Mouse (Mus musculus): ENCODE results near the gene Rbm28.

Gene Rbm28

DNA sequence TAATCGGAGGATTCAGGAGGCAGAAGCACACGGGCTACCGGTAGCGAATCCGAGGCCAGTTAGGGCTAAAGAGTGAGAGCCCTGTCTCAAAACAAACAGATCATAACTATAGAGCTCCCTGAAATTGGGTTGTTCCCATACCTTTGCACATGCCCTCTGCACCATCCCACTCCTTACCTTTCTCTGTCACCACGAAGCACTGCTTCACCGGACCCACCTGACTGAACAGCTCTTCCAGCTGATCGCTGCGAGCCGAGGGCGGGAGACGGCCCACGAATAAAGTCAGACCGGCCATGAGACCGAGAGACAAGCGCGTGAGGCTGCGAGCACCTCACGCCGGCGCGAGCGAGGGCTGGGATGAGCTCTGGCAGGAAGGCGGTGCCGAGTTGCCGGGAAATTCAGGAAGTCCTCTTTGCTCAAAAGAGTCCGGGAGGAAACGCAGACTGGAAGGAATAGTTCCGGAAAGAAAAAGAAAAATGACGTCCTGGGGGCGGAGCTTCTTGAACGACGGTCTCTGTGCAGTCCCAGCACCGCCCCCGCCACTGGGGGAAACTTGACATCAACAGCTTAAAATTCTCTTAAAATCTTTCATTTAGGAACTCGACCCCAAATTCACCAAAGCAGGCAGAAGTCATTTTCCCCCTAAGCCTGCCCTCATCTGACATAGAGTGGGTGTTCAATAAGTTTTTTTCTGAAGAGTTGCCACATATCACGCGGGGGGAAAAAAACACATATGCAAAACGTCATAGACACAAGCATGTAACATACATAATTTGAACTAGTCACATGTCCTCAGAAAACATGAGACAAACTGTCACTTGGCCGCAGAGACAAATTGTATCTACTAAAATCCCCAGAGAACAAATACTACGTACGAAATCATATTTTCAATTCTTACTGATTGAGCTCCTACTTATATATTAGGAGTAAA is at the start of gene Rbm28:
Gene Rbm28, minus strand, starts transcription at position 693 of the 931 bp plus-strand sequence.
- DNase-seq (ENCODE audit: extremely low spot score, low read depth, low spot score): peak; percentile 93

DNA sequence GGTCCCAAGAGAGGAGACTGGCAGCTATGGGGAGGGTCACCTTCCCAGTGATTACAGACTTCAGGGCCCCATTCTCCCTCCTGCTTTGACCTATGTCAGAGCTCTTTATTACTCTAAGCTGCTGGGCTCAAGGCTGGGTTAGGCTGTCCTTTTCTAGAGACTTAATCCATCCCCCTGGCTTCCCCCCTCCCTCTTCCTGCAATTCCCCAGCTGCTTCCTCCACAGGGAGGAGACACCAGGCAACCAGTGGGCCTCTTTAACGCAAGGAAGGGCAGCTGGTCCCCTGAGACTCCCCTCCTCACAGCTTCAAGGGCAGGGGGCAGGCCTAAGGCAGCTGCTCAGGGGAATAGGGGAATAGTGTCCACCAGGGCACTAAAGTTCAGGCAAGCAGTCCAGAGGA is 49.4 kb upstream of the Rbm28 start:
- no peak for DNase-seq (ENCODE audit: extremely low spot score, low read depth, low spot score)

DNA sequence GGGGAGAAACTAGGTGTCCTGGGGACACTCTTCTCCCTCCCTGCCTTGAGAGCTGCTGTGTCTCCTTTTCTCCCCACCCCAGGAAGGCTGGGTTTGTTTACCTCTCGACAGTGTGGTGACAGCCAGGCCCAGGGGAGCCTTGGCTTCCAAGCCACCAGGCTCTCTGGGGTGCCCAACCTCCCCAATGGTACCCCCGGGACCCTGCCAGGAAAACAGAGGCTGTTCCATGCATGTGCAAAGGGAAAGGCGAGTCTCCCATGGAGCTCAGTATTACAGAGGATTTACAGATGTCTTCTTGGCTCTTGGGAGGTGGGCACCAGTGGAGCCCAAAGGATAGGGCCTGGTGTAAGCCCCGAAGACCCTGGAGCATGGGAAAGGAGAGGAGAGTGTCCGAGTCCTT is 48.6 kb upstream of the Rbm28 start:
- no peak for DNase-seq (ENCODE audit: extremely low spot score, low read depth, low spot score)

DNA sequence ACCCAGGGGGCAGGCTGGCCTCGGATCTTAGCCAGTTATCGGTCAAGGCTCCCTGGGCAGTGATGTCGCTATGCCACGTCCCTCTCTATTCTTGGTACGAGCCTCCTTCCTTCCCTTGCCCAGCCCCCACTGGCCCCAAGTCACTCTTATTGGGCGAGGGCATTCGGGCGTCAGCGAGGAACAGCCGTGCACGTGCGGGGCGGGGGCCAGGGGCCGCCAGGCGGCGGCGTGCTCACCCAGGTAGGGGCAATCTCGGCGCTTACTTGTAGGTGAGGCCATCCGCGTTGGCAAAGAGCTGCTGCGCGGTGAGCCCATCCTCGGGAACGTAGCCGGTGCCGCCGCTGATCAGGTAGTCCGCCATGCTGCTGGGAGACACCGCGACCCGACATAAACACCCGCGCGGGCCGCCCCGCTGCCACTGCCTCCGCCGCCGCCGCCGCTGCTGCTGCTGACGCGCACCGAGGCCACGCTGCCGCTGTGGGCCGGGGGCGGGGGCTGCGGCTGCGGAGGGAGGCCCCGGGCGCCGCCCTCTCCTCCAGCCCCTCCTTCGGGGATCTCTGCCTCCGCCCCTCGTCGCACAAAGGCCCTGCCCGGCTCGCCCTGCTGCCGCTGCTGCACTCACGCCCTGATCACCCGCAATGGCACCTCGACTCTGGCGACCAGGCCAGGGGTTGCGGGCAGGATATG is 47.1 kb upstream of the Rbm28 start:
- no peak for DNase-seq (ENCODE audit: extremely low spot score, low read depth, low spot score)

DNA sequence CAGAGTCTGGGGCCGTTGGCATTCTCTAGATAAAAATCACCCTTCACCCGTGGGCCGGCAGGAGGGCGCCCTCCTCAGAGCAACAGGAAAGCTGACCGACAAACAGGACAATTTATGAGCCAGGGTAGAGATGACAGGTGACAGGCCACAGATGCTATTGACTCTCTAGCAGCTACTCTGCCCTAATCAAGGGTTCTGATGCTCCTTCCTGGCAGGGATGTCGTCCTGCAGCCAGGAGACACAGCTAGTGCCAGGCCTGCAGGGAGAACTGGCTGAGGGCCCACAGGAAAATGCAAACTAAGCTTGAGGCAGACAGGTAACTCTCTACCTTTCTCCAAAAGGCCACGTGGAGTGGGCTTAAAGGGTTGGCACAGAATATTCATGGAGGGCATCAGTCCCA is 46.3 kb upstream of the Rbm28 start:
- DNase-seq (ENCODE audit: extremely low spot score, low read depth, low spot score): no peak

- no peak for DNase-seq (ENCODE audit: extremely low spot score, low read depth, low spot score)
Observed at GRCm38 (mm10) chr6:29210231-29210936, 45.6 kb upstream of the Rbm28 start.

DNA sequence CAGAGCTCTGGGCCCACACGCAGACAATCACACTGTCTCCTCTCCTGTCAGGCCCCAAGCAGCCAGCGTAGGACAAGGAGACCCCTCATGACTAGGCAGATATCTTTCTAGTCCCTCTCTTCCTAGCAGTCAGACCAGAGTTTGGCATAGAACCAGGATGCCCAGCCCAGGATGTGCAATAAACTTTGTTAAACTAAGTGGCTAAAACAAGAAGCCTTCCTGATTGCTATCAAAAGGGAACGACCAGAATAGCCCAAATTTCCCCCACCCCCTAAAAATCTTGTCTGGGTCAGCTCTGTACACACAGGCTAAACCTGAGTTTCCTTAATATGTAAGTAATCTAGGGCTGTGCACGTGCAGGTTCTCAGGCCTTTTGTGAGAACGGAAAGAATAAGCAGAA is 43.4 kb upstream of the Rbm28 start:
- no peak for DNase-seq (ENCODE audit: extremely low spot score, low read depth, low spot score)

- no peak for DNase-seq (ENCODE audit: extremely low spot score, low read depth, low spot score)
Observed at GRCm38 (mm10) chr6:29207017-29207416, 42.2 kb upstream of the Rbm28 start.

DNA sequence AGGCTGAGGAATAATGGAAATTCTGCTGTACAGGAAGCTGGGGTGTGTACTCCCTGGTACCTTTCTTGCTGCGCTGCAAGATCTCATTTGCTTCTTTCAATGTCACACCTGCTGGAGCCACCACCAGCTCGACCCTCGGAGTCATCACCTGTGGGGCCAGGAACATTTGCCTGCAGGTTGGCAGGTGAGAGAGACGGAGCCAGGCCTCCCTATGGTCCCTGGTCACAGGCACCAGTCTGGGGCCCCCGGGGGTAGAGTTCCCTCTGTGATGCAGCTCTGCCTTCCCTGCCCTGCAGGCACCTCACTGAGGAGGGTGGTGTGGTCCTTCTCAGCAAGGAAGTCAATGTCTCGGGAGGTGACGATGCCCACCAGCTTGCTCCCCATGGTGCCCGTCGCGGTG is 41.2 kb upstream of the Rbm28 start:
- DNase-seq (ENCODE audit: extremely low spot score, low read depth, low spot score): no peak

DNA sequence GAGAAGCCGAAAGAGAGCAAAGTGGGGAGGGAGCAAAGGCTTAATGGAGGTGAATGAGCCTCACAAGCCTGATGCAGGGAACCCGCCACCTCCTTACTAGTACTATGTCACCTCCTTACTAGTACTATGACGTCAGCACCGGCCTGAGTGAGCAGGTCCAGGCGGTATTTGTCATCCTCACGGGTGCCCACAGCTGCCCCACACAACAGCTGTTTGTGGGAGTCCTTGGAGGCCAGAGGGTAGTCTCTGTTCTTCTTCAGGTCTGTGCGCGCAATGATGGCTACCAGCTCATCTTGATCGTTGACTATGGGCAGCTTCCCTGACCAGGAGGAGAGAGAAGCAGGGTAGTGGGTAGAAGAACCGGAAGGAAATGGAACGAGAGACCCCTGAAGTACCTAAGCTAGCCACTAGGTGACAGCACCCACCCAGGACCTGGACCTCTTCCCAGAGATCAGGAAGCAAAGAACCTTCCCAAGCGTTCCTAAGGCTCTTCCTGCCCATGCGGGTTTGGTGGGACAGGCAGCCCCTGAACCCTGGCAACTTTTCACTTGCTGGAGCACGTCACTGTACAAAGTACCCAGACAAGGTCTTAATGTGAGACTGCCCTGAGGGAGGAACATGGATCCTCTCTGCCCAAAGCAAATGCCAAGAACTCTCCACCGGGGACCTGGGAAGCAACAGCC is 40.3 kb upstream of the Rbm28 start:
- no peak for DNase-seq (ENCODE audit: extremely low spot score, low read depth, low spot score)

GRCm38 (mm10) chr6:29203861-29204585 is 39.2 kb upstream of the Rbm28 start:
- DNase-seq (ENCODE audit: extremely low spot score, low read depth, low spot score): no peak

- no peak for DNase-seq (ENCODE audit: extremely low spot score, low read depth, low spot score)
Observed at GRCm38 (mm10) chr6:29203096-29203495, 38.3 kb upstream of the Rbm28 start.

GRCm38 (mm10) chr6:29201988-29202387 is 37.2 kb upstream of the Rbm28 start:
- DNase-seq (ENCODE audit: extremely low spot score, low read depth, low spot score): no peak

GRCm38 (mm10) chr6:29201341-29201740 is 36.5 kb upstream of the Rbm28 start:
- DNase-seq (ENCODE audit: extremely low spot score, low read depth, low spot score): no peak

DNA sequence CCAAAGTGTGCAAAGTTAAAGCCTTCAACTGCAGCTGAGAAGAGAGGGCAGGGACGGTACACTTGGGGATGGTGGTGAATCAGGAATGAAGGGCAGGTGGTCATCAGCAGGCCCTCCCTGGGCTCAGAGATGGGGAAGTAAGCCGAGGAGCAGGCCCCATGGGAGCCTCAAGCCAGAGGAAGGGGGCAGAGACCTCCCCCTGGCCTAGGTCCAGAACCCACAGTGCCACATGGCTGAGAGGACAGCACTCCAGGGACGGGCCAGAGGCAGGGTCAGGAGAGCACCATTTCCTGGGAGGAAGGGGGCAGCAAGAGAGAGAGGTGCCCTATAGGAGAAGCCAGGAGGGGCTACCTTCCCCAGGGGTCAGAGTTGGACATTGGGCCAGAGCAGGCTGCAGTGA is 35.7 kb upstream of the Rbm28 start:
- no peak for DNase-seq (ENCODE audit: extremely low spot score, low read depth, low spot score)

GRCm38 (mm10) chr6:29199223-29199855 is 34.5 kb upstream of the Rbm28 start:
- no peak for DNase-seq (ENCODE audit: extremely low spot score, low read depth, low spot score)

GRCm38 (mm10) chr6:29198309-29199222 is 33.8 kb upstream of the Rbm28 start:
- DNase-seq (ENCODE audit: extremely low spot score, low read depth, low spot score): peak; percentile 90

- no peak for DNase-seq (ENCODE audit: extremely low spot score, low read depth, low spot score)
Observed at GRCm38 (mm10) chr6:29195846-29196698, 31.3 kb upstream of the Rbm28 start.

Measured in hindlimb bud, embryonic 11.5 days (tissue).